Mouse (Mus musculus) kidney, adult 2 months (tissue): ENCODE measurements around the gene Atp8b3.

ENCODE experiments used
- CTCF ChIP-seq: fragments of 200-500 bp; conservative IDR thresholded peaks from 2 replicates; pipeline ENCODE4 v1.5.1; 2011; ENCODE audit warnings: low read depth, mild to moderate bottlenecking, control low read depth, low read length, moderate library complexity, mixed read lengths; ENCODE audit not compliant: insufficient read depth, insufficient read length
- POLR2A ChIP-seq: fragments of 200-500 bp; IDR thresholded peaks from one replicate; pipeline ENCODE4 v1.6.1; 2011; ENCODE audit warnings: low read depth, low read length, control low read depth

- no peak for TF ChIP-seq CTCF
- TF ChIP-seq POLR2A: no peak
Observed at GRCm38 (mm10) chr10:80553997-80554396, 15.1 kb upstream of the Atp8b3 start.
